Comparison of ENCODE assay signal across 16 mouse cellular contexts in genomic region chr9:31463190-31463589, GRCm38 (mm10). TPM values are rescaled to one million over a fixed set of nuclear protein-coding genes. Genes with fewer than 3 reads are reported as not detected.
DNase-seq lines count a peak whose midpoint lies in the region; ATAC-seq and TF ChIP-seq lines count a peak whose summit lies in the region.
"Had no signal": no experiment of that assay in that cellular context is flagged by ENCODE, and none has a peak within 500 bp of the region (broad histone marks: within the 10 kb centered on the region; RNA-seq: fewer than 3 reads in every experiment).

No protein-coding gene starts in this region.

- no peak overlapping the region for H3K27ac ChIP-seq in kidney, embryonic 14.5 days (ENCODE audit: low read depth, low read length)
- H3K27ac ChIP-seq in testis, adult 2 months (ENCODE audit: control insufficient read depth, insufficient read depth, low read depth, low read length) = peak overlapping the region; percentile 89
- no peak overlapping the region for H3K27ac ChIP-seq in cerebellum, adult 2 months (ENCODE audit: insufficient read depth, low read length)
- H3K27ac ChIP-seq: midbrain, embryonic 12.5 days had no signal

- H3K9ac ChIP-seq in kidney, embryonic 14.5 days (ENCODE audit: low read depth, low read length) = no peak overlapping the region
- H3K9ac ChIP-seq: midbrain, embryonic 12.5 days had no signal

- no peaks in the 10 kb centered on the region; the same call in 1 of the 2 replicates for H3K9me3 ChIP-seq in kidney, embryonic 14.5 days (ENCODE audit: control insufficient read depth, low read length)
- H3K9me3 ChIP-seq: midbrain, embryonic 12.5 days had no signal

- DNase-seq in heart, adult 11 months = peak; percentile 23
- DNase-seq in heart, postnatal 4 days = no peak
- no peak for DNase-seq in kidney, postnatal 36 days
- no peak for DNase-seq in testis, postnatal 14 days (ENCODE audit: low spot score)
- no peak for DNase-seq in cerebellum, adult 2 months
- DNase-seq in gastrocnemius, postnatal 10 days = no peak
- DNase-seq: adrenal gland, postnatal 10 days; B cell, adult 2 months; lung, postnatal 14 days had no signal

- peak; percentile 51; the same call in 1 of the 2 replicates for TF ChIP-seq POLR2A in testis, adult 2 months (IDR thresholded peaks at IDR 0.05; ENCODE audit: control insufficient read depth, low read depth, low read length)
- TF ChIP-seq POLR2A in cerebellum, adult 2 months (IDR thresholded peaks at IDR 0.05; ENCODE audit: borderline replicate concordance, insufficient read depth, low read length) = no peak

- peak overlapping the region; percentile 28; the same call in 1 of the 2 replicates for H3K4me3 ChIP-seq in kidney, embryonic 14.5 days (ENCODE audit: low read length)
- peak overlapping the region; percentile 89 for H3K4me3 ChIP-seq in testis, adult 2 months (ENCODE audit: control insufficient read depth, low read depth, low read length)
- H3K4me3 ChIP-seq in cerebellum, adult 2 months (replicated peaks; ENCODE audit: insufficient read depth, low read depth, low read length) = no peak overlapping the region

- WGBS in kidney, embryonic 14.5 days = 49% methylated on average over 9 of the region's 9 CpGs
- WGBS in cerebellum, adult 2 months = 66% methylated on average over 9 of the region's 9 CpGs

- peak overlapping the region; percentile 47; the same call in 1 of the 2 replicates for H3K4me2 ChIP-seq in kidney, embryonic 14.5 days (replicated peaks; ENCODE audit: low read depth, low read length)

- no peaks in the 10 kb centered on the region for H3K36me3 ChIP-seq in kidney, embryonic 14.5 days (ENCODE audit: control insufficient read depth, insufficient read depth, low read length)
- no peaks in the 10 kb centered on the region; the same call in 1 of the 2 replicates for H3K36me3 ChIP-seq in testis, adult 2 months (ENCODE audit: control insufficient read depth, insufficient read depth, low read length)
- H3K36me3 ChIP-seq: midbrain, embryonic 12.5 days had no signal

- peaks cover 27% of the 10 kb centered on the region for H3K27me3 ChIP-seq in kidney, embryonic 14.5 days (ENCODE audit: control insufficient read depth, insufficient read depth, low read length)
- H3K27me3 ChIP-seq in testis, adult 2 months (ENCODE audit: control insufficient read depth, insufficient read depth, low read length) = no peaks in the 10 kb centered on the region
- peaks cover 7% of the 10 kb centered on the region; the same call in 1 of the 2 replicates for H3K27me3 ChIP-seq in cerebellum, adult 2 months (ENCODE audit: control insufficient read depth, insufficient read depth, low read length)

- H3K4me1 ChIP-seq in kidney, embryonic 14.5 days (ENCODE audit: control insufficient read depth, insufficient read depth, low read length) = no peaks in the 10 kb centered on the region
- H3K4me1 ChIP-seq in testis, adult 2 months (ENCODE audit: control insufficient read depth, insufficient read depth, low read length) = peaks cover 9% of the 10 kb centered on the region
- H3K4me1 ChIP-seq in cerebellum, adult 2 months (ENCODE audit: control insufficient read depth, insufficient read depth, low read length) = peaks cover 9% of the 10 kb centered on the region; the same call in 1 of the 2 replicates

- no peak for ATAC-seq in kidney, embryonic 14.5 days (ENCODE audit: low FRiP score, low TSS enrichment)

- no peak for TF ChIP-seq CTCF in testis, adult 2 months (IDR thresholded peaks at IDR 0.05; ENCODE audit: control insufficient read depth, insufficient read depth, insufficient replicate concordance, low read depth, low read length)
- no peak for TF ChIP-seq CTCF in cerebellum, adult 2 months (IDR thresholded peaks at IDR 0.05; ENCODE audit: borderline replicate concordance, insufficient read depth, low read depth, low read length)

RNA-seq across cellular contexts. Expression of gene Tmem45b, which starts 1.1 kb away (rescaled TPM):
- under 1 TPM in 1 of 2 experiments, not detected in 1; 0.14 TPM for total RNA-seq in heart, postnatal 4 days (2021)
- 10.2 and 11.8 TPM in 2 replicates for polyA plus RNA-seq in kidney, embryonic 14.5 days (2014; fragmentation: Nextera tagmentation; extraction: Ambion mirVana)
- 11.7 and 12.1 TPM in 2 replicates for polyA plus RNA-seq in testis, adult 2 months (2012; rRNA removed)
- 0.07 and 0.14 TPM in 2 replicates for polyA plus RNA-seq in cerebellum, adult 2 months (2012; rRNA removed)
- total RNA-seq in gastrocnemius, postnatal 10 days (2021) = under 1 TPM; 0.54 to 0.70 TPM
- total RNA-seq: hematopoietic stem cell, adult 5-6 weeks; layer of hippocampus, adult 8-10 months had no signal
- polyA plus RNA-seq: liver, embryonic 11.5 days; midbrain, embryonic 12.5 days; neural tube, embryonic 11.5 days had no signal
